Mouse (Mus musculus): ENCODE measurements around the gene Tprkb. TPM values are rescaled to one million over a fixed set of nuclear protein-coding genes. Genes with fewer than 3 reads are reported as not detected.
"Not testable (repeated sequence)": the region's sequence is repeated elsewhere in the genome, so short reads cannot be mapped to it uniquely, and the experiment has no call there.

Tprkb gene
- total RNA-seq, 2 experiments from 2014 or later = 52.3 to 54.3 TPM

- no peak for TF ChIP-seq CTCF (IDR thresholded peaks at IDR 0.05)
- intact Hi-C loops (cut with DNase I) = loop anchor here (5.0 kb wide), 1 partner anchor 41 kb away; no protein-coding TSS in a partner anchor
- DNase-seq (ENCODE audit: extremely low spot score in 1 of 2, low spot score in 2 of 2) = peak; percentile 92
- Histone ChIP-seq H3K4me3 (peak within 1 kb of the TSS; percentile 85), H3K27ac (peak within 1 kb of the TSS; percentile 97)
Observed at GRCm38 (mm10) chr6:85961101-85962091, 49.7 kb downstream of the Tprkb start, which contains the start of gene Dusp11. TSS of gene Dusp11 (minus strand) at chr6:85961667.

- H3K4me3 ChIP-seq; H3K27ac ChIP-seq; DNase-seq (ENCODE audit: extremely low spot score in 1 of 2, low spot score in 2 of 2); intact Hi-C loops (cut with DNase I): not testable (repeated sequence)
Observed at GRCm38 (mm10) chr6:85966081-85966480, 54.4 kb downstream of the Tprkb start.

DNA sequence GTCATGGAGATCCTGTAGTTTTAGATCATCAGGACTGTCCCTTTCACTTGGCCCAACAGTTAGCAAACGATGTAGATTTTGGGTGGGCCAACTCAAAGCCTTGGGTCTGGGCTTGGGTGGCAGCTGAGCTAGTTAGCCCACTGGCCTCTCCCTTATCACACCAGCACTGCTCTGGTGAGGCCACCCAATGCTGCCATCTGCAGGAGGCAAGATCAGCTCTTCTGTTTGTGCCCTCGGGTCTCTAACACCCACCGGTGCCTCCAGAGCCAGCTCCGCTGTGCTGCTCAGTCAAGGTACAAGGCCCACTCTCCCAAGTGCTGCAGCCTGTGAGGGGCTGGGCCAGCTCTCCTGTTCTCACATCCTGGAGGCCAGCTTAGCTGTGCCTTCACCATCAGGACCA, 55.0 kb downstream of the Tprkb start:
- DNase-seq (ENCODE audit: extremely low spot score in 1 of 2, low spot score in 2 of 2) = no peak
- peak; percentile 6; the same call in 1 of the 2 replicates for TF ChIP-seq CTCF (IDR thresholded peaks at IDR 0.05)
- H3K4me3 ChIP-seq = no peak overlapping the region
- intact Hi-C loops (cut with DNase I) = no loop called here
- no peak overlapping the region for H3K27ac ChIP-seq

DNA sequence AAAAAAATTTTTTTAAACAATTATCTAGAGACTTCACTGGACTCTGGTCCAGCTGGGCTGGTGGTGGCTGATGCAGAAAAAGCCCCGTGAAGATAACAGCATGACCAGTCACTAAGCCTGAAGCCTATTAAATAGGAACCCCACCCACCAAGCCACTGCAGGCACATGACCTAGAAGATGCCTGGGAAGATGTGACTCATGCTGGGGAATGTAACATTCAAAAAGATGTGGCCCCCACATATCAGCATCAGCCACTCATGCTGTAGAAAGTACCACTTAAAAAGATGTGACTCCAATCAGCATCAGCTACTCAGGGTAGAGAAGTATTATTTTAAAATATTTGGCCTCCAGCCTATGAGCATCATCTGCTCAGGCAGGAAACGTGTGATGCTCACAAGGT, 58.2 kb downstream of the Tprkb start:
- H3K27ac ChIP-seq = no peak overlapping the region
- no peak overlapping the region for H3K4me3 ChIP-seq
- no peak for DNase-seq (ENCODE audit: extremely low spot score in 1 of 2, low spot score in 2 of 2)
- TF ChIP-seq CTCF (IDR thresholded peaks at IDR 0.05) = no peak
- intact Hi-C loops (cut with DNase I) = no loop called here

DNA sequence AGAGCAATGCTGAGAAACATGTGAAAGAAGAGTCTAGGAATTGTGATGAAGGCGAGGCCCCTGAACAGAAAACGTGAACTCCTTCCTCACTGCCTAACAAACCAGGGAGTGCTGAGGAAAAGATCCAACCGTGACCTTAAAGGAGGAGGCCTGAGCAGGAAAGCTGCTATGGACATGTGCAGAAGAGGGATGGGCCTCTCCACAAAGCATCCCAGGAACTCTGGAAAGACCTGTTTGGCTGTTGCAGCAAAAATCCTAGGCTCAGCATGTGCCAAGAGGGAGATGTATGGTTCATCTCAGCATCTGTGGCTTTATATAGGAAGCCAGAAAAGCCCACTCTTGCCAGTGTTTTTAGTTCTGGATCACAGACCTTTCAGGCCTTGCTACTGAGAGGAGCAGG, 61.0 kb downstream of the Tprkb start:
- Histone ChIP-seq H3K27ac (no peak overlapping the region), H3K4me3 (no peak overlapping the region)
- no peak for DNase-seq (ENCODE audit: extremely low spot score in 1 of 2, low spot score in 2 of 2)
- intact Hi-C loops (cut with DNase I) = no loop called here
- no peak for TF ChIP-seq CTCF (IDR thresholded peaks at IDR 0.05)

GRCm38 (mm10) chr6:85973336-85973735, 61.7 kb downstream of the Tprkb start:
- Histone ChIP-seq H3K4me3 (no peak overlapping the region), H3K27ac (no peak overlapping the region)
- no peak for TF ChIP-seq CTCF (IDR thresholded peaks at IDR 0.05)
- intact Hi-C loops (cut with DNase I) = no loop called here
- DNase-seq (ENCODE audit: extremely low spot score in 1 of 2, low spot score in 2 of 2) = no peak

DNA sequence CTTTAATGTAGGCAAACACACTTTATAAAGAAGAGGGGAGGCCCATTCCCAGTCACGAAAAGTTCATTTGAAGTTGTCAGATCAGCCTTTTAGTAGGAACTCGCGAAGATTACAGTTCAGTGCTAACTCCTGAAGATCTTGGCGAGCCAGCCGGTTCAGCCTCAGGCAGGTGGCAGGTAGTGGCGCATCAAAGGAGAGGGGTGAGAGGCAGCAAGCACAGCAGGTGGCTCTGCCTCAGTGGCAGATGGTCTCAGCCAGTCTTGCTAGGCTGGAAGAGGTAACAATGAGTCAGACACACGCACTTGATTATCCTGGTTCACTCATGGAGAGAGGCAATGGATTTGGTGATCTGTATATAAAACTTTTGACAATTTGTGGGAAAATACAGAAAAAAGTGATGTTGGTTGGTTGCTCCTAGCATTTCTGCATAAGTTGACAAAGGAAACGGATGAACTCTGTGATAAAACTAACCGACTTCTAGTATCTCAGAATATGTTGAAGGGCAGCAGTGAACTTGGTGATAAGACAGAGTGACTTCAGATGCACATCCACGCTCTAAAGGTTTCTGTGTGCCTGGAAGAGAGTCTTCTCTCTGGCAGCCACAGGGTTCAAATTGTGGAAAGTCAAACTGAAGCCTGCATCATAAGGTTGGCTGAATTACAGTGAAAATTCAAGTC, 63.4 kb downstream of the Tprkb start:
- Histone ChIP-seq H3K27ac (no peak overlapping the region), H3K4me3 (no peak overlapping the region)
- intact Hi-C loops (cut with DNase I) = no loop called here
- DNase-seq (ENCODE audit: extremely low spot score in 1 of 2, low spot score in 2 of 2) = no peak
- no peak for TF ChIP-seq CTCF (IDR thresholded peaks at IDR 0.05)

GRCm38 (mm10) chr6:85975761-85976160, 64.1 kb downstream of the Tprkb start:
- intact Hi-C loops (cut with DNase I) = no loop called here

GRCm38 (mm10) chr6:85976242-85976641, 64.6 kb downstream of the Tprkb start:
- Histone ChIP-seq H3K27ac (no peak overlapping the region), H3K4me3 (no peak overlapping the region)
- DNase-seq (ENCODE audit: extremely low spot score in 1 of 2, low spot score in 2 of 2) = no peak
- intact Hi-C loops (cut with DNase I) = no loop called here
- no peak for TF ChIP-seq CTCF (IDR thresholded peaks at IDR 0.05)

More at GRCm38 (mm10) chr6:85975761-85976160, 64.1 kb downstream of the Tprkb start:
- no peak for DNase-seq (ENCODE audit: extremely low spot score in 1 of 2, low spot score in 2 of 2)
- no peak for TF ChIP-seq CTCF (IDR thresholded peaks at IDR 0.05)
- H3K27ac ChIP-seq = no peak overlapping the region
- no peak overlapping the region for H3K4me3 ChIP-seq

DNA sequence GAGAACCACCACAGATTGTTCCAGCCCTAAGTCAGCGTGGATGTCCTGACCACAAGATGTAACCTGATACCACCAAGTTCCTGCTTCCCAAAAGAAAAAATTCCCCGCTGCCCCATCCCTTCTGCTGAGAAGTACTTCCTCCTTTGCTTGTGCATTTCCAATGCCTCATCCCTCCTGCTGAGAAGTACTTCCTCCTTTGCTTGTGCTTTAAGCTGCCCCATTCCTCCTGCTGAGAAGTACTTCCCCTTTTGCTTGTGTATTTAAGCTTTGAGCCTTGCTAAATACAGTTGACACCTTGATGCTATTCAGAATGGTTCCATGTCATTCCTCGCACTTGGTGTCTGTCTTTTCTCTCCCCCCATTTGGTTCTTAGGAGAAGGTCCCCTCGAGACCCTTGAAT, 67.1 kb downstream of the Tprkb start:
- intact Hi-C loops (cut with DNase I); DNase-seq (ENCODE audit: extremely low spot score in 1 of 2, low spot score in 2 of 2); H3K4me3 ChIP-seq; H3K27ac ChIP-seq: not testable (repeated sequence)

Other genes with a start within 250 kb of the Tprkb start
- gene Nat8f7, start 198.7 kb upstream of the Tprkb start, total RNA-seq (2021) = 1 to 10 TPM; 3.8 to 4.5 TPM
- gene Nat8f3, start 146.1 kb upstream of the Tprkb start, total RNA-seq (2021) = 1 to 10 TPM; 4.5 to 5.9 TPM
- 1 to 10 TPM; 2.3 TPM for gene Nat8f6, start 90.9 kb upstream of the Tprkb start, total RNA-seq (2021)
- gene Nat8f5, start 90.9 kb upstream of the Tprkb start, total RNA-seq (2021) = 1 to 10 TPM; 3.2 to 8.4 TPM
- 1 to 10 TPM; 2.8 to 4.4 TPM for gene Nat8, start 79.8 kb upstream of the Tprkb start, total RNA-seq (2021)
- gene Nat8f2, start 42.7 kb upstream of the Tprkb start, total RNA-seq (2021) = 1 to 10 TPM; 2.1 to 2.7 TPM
- gene Nat8f4, start 7.0 kb upstream of the Tprkb start, total RNA-seq (2021) = 1 to 10 TPM; 5.3 to 7.4 TPM
- 10 to 100 TPM; 25.6 to 27.9 TPM for gene Nat8f1, start 3.8 kb downstream of the Tprkb start, total RNA-seq (2021)
- gene Dusp11, start 49.8 kb downstream of the Tprkb start, total RNA-seq (2021) = 10 to 100 TPM; 78.1 to 88.9 TPM
- not detected for gene Figla, start 104.3 kb downstream of the Tprkb start, total RNA-seq (2021)
- gene Add2, start 116.8 kb downstream of the Tprkb start, total RNA-seq (2021) = 100 to 1,000 TPM; 222 to 223 TPM

Measured in left cerebral cortex, adult 2 months (tissue).